Mouse (Mus musculus) yolk sac, embryonic 10.5 days (tissue): ENCODE measurements around the gene Arih1.

Experiments
- DNase-seq: peaks from one replicate; pipeline ENCODE4 v3.0.0-alpha.2; 2017; ENCODE audit warnings: low spot score

The Arih1 gene

GRCm38 (mm10) chr9:59486549-59487065 lies at the start of gene Arih1:
Arih1 (minus strand) TSS chr9:59486618.
- peak; percentile 97 for DNase-seq

GRCm38 (mm10) chr9:59533889-59534288 lies 47.5 kb upstream of the Arih1 start:
- DNase-seq, result no peak

- DNase-seq, result no peak
Observed at GRCm38 (mm10) chr9:59533422-59533821, 47.0 kb upstream of the Arih1 start.

GRCm38 (mm10) chr9:59531645-59532044 lies 45.2 kb upstream of the Arih1 start:
- no peak for DNase-seq

- DNase-seq, result no peak
Observed at GRCm38 (mm10) chr9:59528274-59528673, 41.9 kb upstream of the Arih1 start.

- no peak for DNase-seq
Observed at GRCm38 (mm10) chr9:59527580-59527979, 41.2 kb upstream of the Arih1 start.

GRCm38 (mm10) chr9:59526727-59527126 lies 40.3 kb upstream of the Arih1 start:
- DNase-seq, result no peak

GRCm38 (mm10) chr9:59522906-59523305 lies 36.5 kb upstream of the Arih1 start:
- DNase-seq, result no peak

- no peak for DNase-seq
Observed at GRCm38 (mm10) chr9:59519396-59519795, 33.0 kb upstream of the Arih1 start.

GRCm38 (mm10) chr9:59518976-59519375 lies 32.6 kb upstream of the Arih1 start:
- DNase-seq, result no peak

- DNase-seq, result no peak
Observed at GRCm38 (mm10) chr9:59517127-59517526, 30.7 kb upstream of the Arih1 start.

- DNase-seq, result no peak
Observed at GRCm38 (mm10) chr9:59515069-59515468, 28.7 kb upstream of the Arih1 start.

- DNase-seq, result peak; percentile 7
Observed at GRCm38 (mm10) chr9:59512381-59512780, 26.0 kb upstream of the Arih1 start.

GRCm38 (mm10) chr9:59508146-59508545 lies 21.7 kb upstream of the Arih1 start:
- DNase-seq, result no peak

GRCm38 (mm10) chr9:59487331-59487730 lies 913 bp upstream of the Arih1 start:
- no peak for DNase-seq

GRCm38 (mm10) chr9:59486076-59486518 lies 321 bp downstream of the Arih1 start:
- DNase-seq, result no peak

- DNase-seq, result peak; percentile 65
Observed at GRCm38 (mm10) chr9:59485511-59486075, 825 bp downstream of the Arih1 start.

GRCm38 (mm10) chr9:59484760-59485159 lies 1.7 kb downstream of the Arih1 start:
- no peak for DNase-seq

GRCm38 (mm10) chr9:59482419-59482818 lies 4.0 kb downstream of the Arih1 start:
- no peak for DNase-seq

- DNase-seq, result no peak
Observed at GRCm38 (mm10) chr9:59476617-59477016, 9.8 kb downstream of the Arih1 start.

- no peak for DNase-seq
Observed at GRCm38 (mm10) chr9:59474838-59475237, 11.6 kb downstream of the Arih1 start.

- DNase-seq, result no peak
Observed at GRCm38 (mm10) chr9:59473171-59473570, 13.2 kb downstream of the Arih1 start.

GRCm38 (mm10) chr9:59469446-59469845 lies 17.0 kb downstream of the Arih1 start:
- DNase-seq, result no peak

- DNase-seq, result no peak
Observed at GRCm38 (mm10) chr9:59464293-59464692, 22.1 kb downstream of the Arih1 start.
